Mouse (Mus musculus) right cerebral cortex, postnatal 4 days (tissue): ENCODE measurements around the gene Nat9.

ENCODE experiments used
- DNase-seq: peaks from one replicate; pipeline ENCODE4 v3.0.0-alpha.2; 2022

Nat9 gene

DNA sequence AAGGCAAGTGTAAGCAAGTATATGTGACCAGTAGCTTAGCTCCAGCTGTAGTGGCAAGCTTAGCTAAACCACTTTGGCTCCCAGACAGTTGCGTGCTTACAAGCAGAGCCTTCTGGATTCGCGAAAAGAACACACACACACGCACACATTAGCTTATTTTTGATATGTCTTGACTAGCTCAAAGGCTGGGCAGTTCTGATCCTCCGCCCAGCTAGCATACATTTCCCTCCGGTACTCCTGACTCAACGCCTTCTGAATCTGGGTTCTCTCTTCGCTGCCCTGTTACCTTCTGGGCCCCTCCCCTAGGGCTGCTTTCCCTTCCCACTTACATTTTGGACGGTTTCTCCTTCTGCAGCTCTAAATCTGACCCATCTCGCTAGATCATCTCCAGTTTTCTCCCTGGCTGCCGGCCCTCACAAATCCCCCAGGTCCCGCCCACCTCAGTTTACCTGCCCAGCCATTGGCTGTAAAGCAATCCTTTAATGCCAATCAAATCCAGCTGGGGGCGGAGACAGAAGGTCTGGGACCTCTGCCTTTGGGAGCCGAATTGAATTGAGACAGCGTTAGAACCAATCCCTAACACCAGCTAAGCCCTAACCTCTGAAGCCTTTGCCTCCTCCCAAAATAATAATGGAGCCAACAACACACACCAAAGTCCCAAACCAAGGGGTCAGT lies 35.8 kb downstream of the Nat9 start:
- DNase-seq, result peak; percentile 48

DNA sequence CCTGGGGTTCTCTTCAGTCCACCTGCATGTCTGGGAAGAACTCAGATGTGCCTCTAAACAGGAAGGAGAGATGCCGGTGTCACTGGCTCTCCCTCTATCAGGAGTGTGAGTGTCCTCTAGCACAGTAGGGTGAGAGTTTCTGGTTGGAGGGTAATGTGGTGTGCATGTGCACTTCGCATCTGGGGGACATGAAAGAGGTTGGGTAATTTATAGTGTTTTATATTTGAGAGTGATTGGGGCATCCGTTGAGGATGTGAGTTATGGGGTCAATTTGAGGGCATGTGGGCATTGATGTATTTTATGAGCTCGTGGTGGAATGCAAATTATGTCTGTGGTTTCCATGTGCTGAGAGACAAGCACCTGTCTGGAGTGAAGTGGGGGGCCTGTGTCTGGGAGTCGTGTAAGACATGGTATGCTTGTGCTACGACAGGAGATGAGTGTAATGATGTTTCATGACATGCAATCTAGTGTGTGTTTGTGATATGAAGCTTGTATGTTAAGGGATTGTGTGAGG lies 36.9 kb downstream of the Nat9 start:
- DNase-seq, result no peak

DNA sequence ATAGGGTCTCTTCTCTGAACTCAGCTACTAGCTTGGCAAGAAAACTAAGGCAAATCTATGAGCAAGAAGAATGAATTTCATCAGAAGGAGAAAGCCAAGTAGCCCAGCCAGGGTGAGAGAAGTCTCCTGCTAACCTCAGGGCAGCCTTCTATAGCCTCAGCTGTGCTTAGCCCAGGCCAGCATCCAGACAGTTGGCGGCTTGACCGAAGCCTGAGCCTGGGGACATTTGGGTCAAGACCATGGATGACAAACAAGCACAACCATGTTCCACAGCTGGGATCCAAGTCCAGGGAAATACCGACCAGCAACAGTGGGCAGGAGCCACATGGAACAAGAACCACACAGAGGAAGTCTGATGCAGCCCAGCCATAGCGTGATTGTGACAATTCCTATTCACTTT lies 39.8 kb downstream of the Nat9 start:
- no peak for DNase-seq

DNA sequence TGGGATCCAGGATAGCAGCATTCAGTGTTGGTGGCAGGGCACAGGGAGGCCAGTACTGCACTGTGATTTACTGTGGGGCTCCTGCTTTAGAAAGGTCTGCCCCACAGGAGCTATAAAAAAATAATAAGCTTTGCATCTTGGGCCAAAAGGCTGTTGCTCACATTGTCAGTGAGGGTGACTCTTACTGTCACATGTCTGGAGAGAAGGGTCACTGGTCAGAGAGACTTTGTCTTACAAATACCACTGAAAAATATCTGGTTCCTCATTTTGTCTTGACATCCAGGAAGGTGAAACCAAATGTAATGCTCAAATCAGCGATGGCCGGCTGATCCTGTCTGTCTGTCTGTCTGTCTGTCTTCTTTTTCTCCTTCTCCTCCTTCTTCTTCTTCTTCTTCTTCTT lies 45.7 kb downstream of the Nat9 start:
- no peak for DNase-seq

DNA sequence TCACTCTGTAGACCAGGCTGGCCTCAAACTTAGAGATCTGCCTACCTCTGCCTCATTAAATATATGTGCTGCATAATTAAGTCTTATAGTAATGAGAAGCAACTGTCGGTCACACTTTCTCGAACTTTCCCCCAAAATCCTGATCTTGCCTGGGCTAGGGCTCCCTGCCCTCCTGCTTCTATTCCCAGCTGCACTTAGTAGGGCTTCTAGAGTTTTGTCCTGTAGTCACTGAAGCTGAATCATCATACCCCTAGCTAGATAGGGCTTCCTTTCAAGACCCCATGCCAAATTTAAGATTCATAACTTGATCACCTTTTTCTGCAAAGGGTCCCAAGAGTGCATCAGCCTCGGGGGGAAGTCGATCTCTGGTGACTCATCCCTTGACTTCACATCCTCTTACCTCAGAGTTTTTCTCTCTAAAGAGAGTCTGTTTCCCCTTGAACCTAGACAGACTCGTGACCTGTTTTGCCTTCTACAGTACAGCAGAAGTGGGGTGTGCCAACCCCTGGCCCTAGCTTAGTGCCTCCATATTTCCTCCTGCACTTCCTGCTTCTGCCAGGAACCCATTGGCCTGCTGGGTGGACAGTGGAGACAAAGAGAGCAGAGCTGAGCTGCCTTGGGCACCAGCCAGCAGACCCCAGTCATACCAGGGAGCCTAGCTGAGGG lies 48.9 kb downstream of the Nat9 start:
- DNase-seq, result no peak

DNA sequence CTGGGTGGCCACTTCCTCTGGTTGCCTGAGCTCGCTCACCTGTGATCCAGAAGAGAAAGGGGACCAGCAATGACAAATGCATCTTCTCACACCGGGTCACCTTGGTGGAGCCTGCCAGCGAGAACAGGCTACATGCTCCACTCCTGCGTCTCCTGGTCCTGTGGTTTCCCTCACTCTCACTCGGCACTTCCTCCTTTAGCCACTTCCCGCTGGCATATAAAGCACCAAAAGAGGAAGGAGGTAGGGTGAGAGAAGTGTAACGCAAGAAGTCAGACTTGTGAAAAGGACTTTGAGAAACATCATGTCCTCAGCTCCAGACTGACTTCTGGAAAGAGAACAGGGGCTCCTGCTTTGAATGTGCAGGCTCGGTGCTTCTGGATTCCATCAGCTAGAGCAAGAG lies 53.9 kb downstream of the Nat9 start, which contains the start of gene Cd300lf:
Gene Cd300lf, minus strand, starts transcription at position 193 of the 400 bp plus-strand sequence.
- no peak for DNase-seq
